In the genomic region with DNA sequence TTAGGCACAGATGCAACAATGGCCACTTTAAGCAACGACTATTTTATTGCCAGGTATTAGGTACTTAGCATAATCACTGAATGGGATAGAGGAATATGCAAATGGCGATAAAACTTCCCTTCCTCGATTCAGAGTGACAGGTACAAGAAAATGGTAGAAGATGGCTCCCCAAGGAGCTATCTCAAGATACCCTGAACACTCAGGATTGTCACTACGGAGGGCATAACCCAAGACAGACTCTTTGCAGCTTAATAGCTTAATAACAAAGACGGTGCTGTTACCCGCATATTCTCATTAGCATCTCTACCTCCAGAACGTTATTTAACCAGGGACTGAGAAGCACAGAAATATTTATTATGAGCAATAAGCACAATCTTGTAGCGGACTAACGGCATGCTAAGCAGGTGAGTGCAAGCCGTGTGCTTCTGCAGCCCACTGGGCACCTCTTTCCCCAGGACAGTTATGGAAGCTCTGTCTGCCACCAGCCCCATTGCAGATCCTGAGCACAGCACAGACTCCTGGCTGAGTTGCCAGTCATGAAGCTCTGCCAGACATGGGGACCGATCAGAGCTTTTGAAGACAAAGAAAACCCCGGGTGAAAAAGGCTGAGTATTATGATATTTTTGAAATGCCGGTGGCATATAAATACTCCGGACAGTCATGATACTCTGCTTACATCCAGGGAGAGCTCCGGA, we compare ENCODE assay signal across 30 mouse cellular contexts.
DNase-seq lines count a peak whose midpoint lies in the region; ATAC-seq and TF ChIP-seq lines count a peak whose summit lies in the region.
"Had no signal": no experiment of that assay in that cellular context is flagged by ENCODE, and none has a peak within 500 bp of the region (broad histone marks: within the 10 kb centered on the region; RNA-seq: fewer than 3 reads in every experiment).

No protein-coding gene starts in this region.

- H3K4me3 ChIP-seq in forebrain, embryonic 13.5 days: no peak overlapping the region
- no peak overlapping the region for H3K4me3 ChIP-seq in forebrain, embryonic 11.5 days (ENCODE audit: low read depth, low read length)
- H3K4me3 ChIP-seq in hindbrain, embryonic 16.5 days (ENCODE audit: low read length): no peak overlapping the region
- no peak overlapping the region for H3K4me3 ChIP-seq in hindbrain, postnatal 0 days (ENCODE audit: low read length)
- H3K4me3 ChIP-seq in neural tube, embryonic 14.5 days (ENCODE audit: low read depth, low read length): no peak overlapping the region
- H3K4me3 ChIP-seq: embryonic facial prominence, embryonic 10.5 days; embryonic facial prominence, embryonic 15.5 days; limb, embryonic 12.5 days; liver, embryonic 15.5 days; lung, embryonic 15.5 days; midbrain, embryonic 12.5 days; stomach, embryonic 15.5 days had no signal

- no peaks in the 10 kb centered on the region for H3K9me3 ChIP-seq in forebrain, embryonic 13.5 days (replicated peaks)
- H3K9me3 ChIP-seq in forebrain, embryonic 11.5 days (ENCODE audit: control insufficient read depth, low read length): no peaks in the 10 kb centered on the region
- H3K9me3 ChIP-seq in hindbrain, embryonic 16.5 days (ENCODE audit: control insufficient read depth, low read length): no peaks in the 10 kb centered on the region
- no peaks in the 10 kb centered on the region for H3K9me3 ChIP-seq in hindbrain, postnatal 0 days (ENCODE audit: low read length)
- H3K9me3 ChIP-seq in neural tube, embryonic 14.5 days (ENCODE audit: control insufficient read depth, low read length): no peaks in the 10 kb centered on the region
- H3K9me3 ChIP-seq: embryonic facial prominence, embryonic 10.5 days; embryonic facial prominence, embryonic 15.5 days; limb, embryonic 12.5 days; liver, embryonic 15.5 days; lung, embryonic 15.5 days; midbrain, embryonic 12.5 days; stomach, embryonic 15.5 days had no signal

- H3K27me3 ChIP-seq in forebrain, embryonic 13.5 days: peaks cover 19% of the 10 kb centered on the region; the same call in 1 of the 2 replicates
- peaks cover 4% of the 10 kb centered on the region for H3K27me3 ChIP-seq in forebrain, embryonic 11.5 days (ENCODE audit: control insufficient read depth, insufficient read depth, low read length)
- no peaks in the 10 kb centered on the region for H3K27me3 ChIP-seq in hindbrain, embryonic 16.5 days (replicated peaks; ENCODE audit: control insufficient read depth, insufficient read depth, low read length)
- H3K27me3 ChIP-seq in hindbrain, postnatal 0 days (ENCODE audit: insufficient read depth, low read length): no peaks in the 10 kb centered on the region
- no peaks in the 10 kb centered on the region for H3K27me3 ChIP-seq in neural tube, embryonic 14.5 days (ENCODE audit: control insufficient read depth, insufficient read depth, low read length)

- no peak for TF ChIP-seq CTCF in hindbrain, postnatal 0 days (IDR thresholded peaks at IDR 0.05; ENCODE audit: low read depth)
- no peak for TF ChIP-seq CTCF in brain, embryonic 14.5 days (IDR thresholded peaks at IDR 0.05; ENCODE audit: borderline replicate concordance, extremely low read depth, insufficient read depth, insufficient read length)

- H3K36me3 ChIP-seq in forebrain, embryonic 13.5 days (ENCODE audit: poor library complexity, severe bottlenecking): no peaks in the 10 kb centered on the region
- no peaks in the 10 kb centered on the region for H3K36me3 ChIP-seq in forebrain, embryonic 11.5 days (ENCODE audit: control insufficient read depth, insufficient read depth, low read length)
- H3K36me3 ChIP-seq in hindbrain, embryonic 16.5 days (ENCODE audit: control insufficient read depth, insufficient read depth, low read length): no peaks in the 10 kb centered on the region
- no peaks in the 10 kb centered on the region for H3K36me3 ChIP-seq in hindbrain, postnatal 0 days (ENCODE audit: insufficient read depth, low read length)
- no peaks in the 10 kb centered on the region for H3K36me3 ChIP-seq in neural tube, embryonic 14.5 days (ENCODE audit: control insufficient read depth, insufficient read depth, low read length)
- H3K36me3 ChIP-seq: embryonic facial prominence, embryonic 10.5 days; embryonic facial prominence, embryonic 15.5 days; G1E; limb, embryonic 12.5 days; liver, embryonic 15.5 days; lung, embryonic 15.5 days; midbrain, embryonic 12.5 days; stomach, embryonic 15.5 days had no signal

- ATAC-seq in forebrain, embryonic 13.5 days: peak; percentile 50; the same call in 1 of the 2 replicates
- ATAC-seq in forebrain, embryonic 11.5 days (replicated peaks; ENCODE audit: low FRiP score): no peak
- no peak for ATAC-seq in hindbrain, embryonic 16.5 days
- ATAC-seq in hindbrain, postnatal 0 days: no peak
- ATAC-seq in neural tube, embryonic 14.5 days (ENCODE audit: low read depth): peak; percentile 36; the same call in 1 of the 2 replicates
- ATAC-seq: intestine, postnatal 0 days had no signal

- H3K4me1 ChIP-seq in forebrain, embryonic 13.5 days: peaks cover 16% of the 10 kb centered on the region
- no peaks in the 10 kb centered on the region for H3K4me1 ChIP-seq in forebrain, embryonic 11.5 days (replicated peaks; ENCODE audit: control insufficient read depth, insufficient read depth, low read length)
- H3K4me1 ChIP-seq in hindbrain, embryonic 16.5 days (ENCODE audit: control insufficient read depth, insufficient read depth, low read depth, low read length): peaks cover 7% of the 10 kb centered on the region
- H3K4me1 ChIP-seq in hindbrain, postnatal 0 days (ENCODE audit: insufficient read depth, low read length): no peaks in the 10 kb centered on the region
- H3K4me1 ChIP-seq in neural tube, embryonic 14.5 days (ENCODE audit: control insufficient read depth, insufficient read depth, low read length): peaks cover 15% of the 10 kb centered on the region
- H3K4me1 ChIP-seq: embryonic facial prominence, embryonic 15.5 days; liver, embryonic 15.5 days; lung, embryonic 15.5 days; stomach, embryonic 15.5 days had no signal

- TF ChIP-seq POLR2A in brain, embryonic 14.5 days (IDR thresholded peaks at IDR 0.05; ENCODE audit: borderline replicate concordance, extremely low read depth, insufficient read depth, insufficient read length, poor library complexity, severe bottlenecking): no peak

- H3K27ac ChIP-seq in forebrain, embryonic 13.5 days: no peak overlapping the region
- H3K27ac ChIP-seq in forebrain, embryonic 11.5 days (ENCODE audit: low read depth, low read length): no peak overlapping the region
- H3K27ac ChIP-seq in hindbrain, embryonic 16.5 days (ENCODE audit: low read depth, low read length): no peak overlapping the region
- no peak overlapping the region for H3K27ac ChIP-seq in hindbrain, postnatal 0 days
- peak overlapping the region; percentile 22; the same call in 1 of the 2 replicates for H3K27ac ChIP-seq in neural tube, embryonic 14.5 days (ENCODE audit: low read depth, low read length)
- H3K27ac ChIP-seq: embryonic facial prominence, embryonic 10.5 days; embryonic facial prominence, embryonic 15.5 days; limb, embryonic 12.5 days; liver, embryonic 15.5 days; lung, embryonic 15.5 days; midbrain, embryonic 12.5 days; stomach, embryonic 15.5 days had no signal

- no peak overlapping the region for H3K4me2 ChIP-seq in forebrain, embryonic 13.5 days
- H3K4me2 ChIP-seq in forebrain, embryonic 11.5 days (ENCODE audit: low read depth, low read length, severe bottlenecking): no peak overlapping the region
- H3K4me2 ChIP-seq in hindbrain, embryonic 16.5 days (ENCODE audit: low read length): no peak overlapping the region
- no peak overlapping the region for H3K4me2 ChIP-seq in hindbrain, postnatal 0 days (ENCODE audit: low read depth, low read length)
- no peak overlapping the region for H3K4me2 ChIP-seq in neural tube, embryonic 14.5 days (ENCODE audit: low read depth, low read length)
- H3K4me2 ChIP-seq: embryonic facial prominence, embryonic 15.5 days; limb, embryonic 12.5 days; liver, embryonic 15.5 days; lung, embryonic 15.5 days; midbrain, embryonic 12.5 days; stomach, embryonic 15.5 days had no signal

- WGBS in forebrain, embryonic 13.5 days: 76% methylated on average over 15 of the region's 15 CpGs
- WGBS in forebrain, embryonic 11.5 days: 85% methylated on average over 15 of the region's 15 CpGs
- WGBS in hindbrain, embryonic 16.5 days: 65% methylated on average over 15 of the region's 15 CpGs
- 68% methylated on average over 15 of the region's 15 CpGs for WGBS in hindbrain, postnatal 0 days
- WGBS in neural tube, embryonic 14.5 days: 57% methylated on average over 15 of the region's 15 CpGs

- no peak overlapping the region for H3K9ac ChIP-seq in forebrain, embryonic 13.5 days
- no peak overlapping the region for H3K9ac ChIP-seq in forebrain, embryonic 11.5 days (ENCODE audit: low read length)
- H3K9ac ChIP-seq in hindbrain, embryonic 16.5 days (ENCODE audit: low read depth, low read length): 0 out of 2 replicates have a peak overlapping the region, but pooled peaks have one; percentile 19
- H3K9ac ChIP-seq in hindbrain, postnatal 0 days (replicated peaks; ENCODE audit: low read length): no peak overlapping the region
- H3K9ac ChIP-seq in neural tube, embryonic 14.5 days (replicated peaks; ENCODE audit: low read depth, low read length): no peak overlapping the region
- H3K9ac ChIP-seq: embryonic facial prominence, embryonic 15.5 days; limb, embryonic 12.5 days; liver, embryonic 15.5 days; lung, embryonic 15.5 days; midbrain, embryonic 12.5 days; stomach, embryonic 15.5 days had no signal

- intact Hi-C loops in left cerebral cortex, postnatal 14 days (cut with DNase I): loop anchor here (2.0 to 10.0 kb wide), 2 partner anchors 120 to 288 kb away; no protein-coding TSS in a partner anchor

- no peak for DNase-seq in forebrain, embryonic 11.5 days (ENCODE audit: low spot score)
- no peak for DNase-seq in hindbrain, postnatal 0 days (ENCODE audit: low spot score)
- peak; percentile 51 for DNase-seq in brain, embryonic 14.5 days (ENCODE audit: low read depth)
- DNase-seq in left cerebral cortex, postnatal 14 days (ENCODE audit: low spot score in 2 of 2): no peak
- DNase-seq: adrenal gland, adult 8-10 months; cerebellum, adult 8-10 months; cerebellum, postnatal 25 days; gastrocnemius, postnatal 25 days; heart, adult 18-20 months; heart, postnatal 14 days; kidney, adult 9 months; kidney, postnatal 10 days; layer of hippocampus, postnatal 36 days; lung, postnatal 36 days; retina, postnatal 1 day; right cerebral cortex, postnatal 14 days; thymus, adult 18-20 months; thymus, postnatal 25 days had no signal

Comparison
In these comparisons a context has a peak if more than half of its experiments do, and no peak if none do; other contexts are left out.
1. ATAC-seq: peak in forebrain, embryonic 13.5 days (single experiment) and neural tube, embryonic 14.5 days (single experiment); none in forebrain, embryonic 11.5 days (single experiment), hindbrain, embryonic 16.5 days (single experiment) and hindbrain, postnatal 0 days (single experiment).